Mouse (Mus musculus) CH12F3 (cell line): ENCODE measurements around the gene Nans.

Source experiments
- in situ Hi-C: fragments of 300-500 bp; cut with MboI; formaldehyde crosslinking; loops from 2 replicates; pipeline ENCODE4 v1.14.3; 2020; ENCODE audit warnings: low sequenced_read_pairs

The Nans gene

GRCm38 (mm10) chr4:46485696-46486417, 3.2 kb upstream of the Nans start:
- in situ Hi-C loops: no loop called here

- in situ Hi-C loops: no loop called here
Observed at GRCm38 (mm10) chr4:46487348-46487747, 1.7 kb upstream of the Nans start.

GRCm38 (mm10) chr4:46493071-46493470, 4.0 kb downstream of the Nans start:
- in situ Hi-C loops: no loop called here

GRCm38 (mm10) chr4:46495543-46495942, 6.5 kb downstream of the Nans start:
- in situ Hi-C loops: no loop called here

GRCm38 (mm10) chr4:46497286-46497892, 8.3 kb downstream of the Nans start:
- in situ Hi-C loops: no loop called here

- in situ Hi-C loops: no loop called here
Observed at GRCm38 (mm10) chr4:46498511-46498910, 9.5 kb downstream of the Nans start.

- in situ Hi-C loops: no loop called here
Observed at GRCm38 (mm10) chr4:46498976-46499375, 9.9 kb downstream of the Nans start.

- in situ Hi-C loops: no loop called here
Observed at GRCm38 (mm10) chr4:46502606-46503502, 13.8 kb downstream of the Nans start.

- in situ Hi-C loops: no loop called here
Observed at GRCm38 (mm10) chr4:46503881-46504280, 14.8 kb downstream of the Nans start.

GRCm38 (mm10) chr4:46505361-46506057, 16.5 kb downstream of the Nans start:
- in situ Hi-C loops: no loop called here

- in situ Hi-C loops: no loop called here
Observed at GRCm38 (mm10) chr4:46506801-46507610, 18.0 kb downstream of the Nans start.

- in situ Hi-C loops: no loop called here
Observed at GRCm38 (mm10) chr4:46507736-46508460, 18.9 kb downstream of the Nans start.

- in situ Hi-C loops: no loop called here
Observed at GRCm38 (mm10) chr4:46520491-46520890, 31.4 kb downstream of the Nans start.

GRCm38 (mm10) chr4:46521457-46521856, 32.4 kb downstream of the Nans start:
- in situ Hi-C loops: no loop called here

GRCm38 (mm10) chr4:46523324-46523723, 34.3 kb downstream of the Nans start:
- in situ Hi-C loops: no loop called here

GRCm38 (mm10) chr4:46526226-46526625, 37.2 kb downstream of the Nans start:
- in situ Hi-C loops: no loop called here

GRCm38 (mm10) chr4:46526798-46527557, 37.9 kb downstream of the Nans start:
- in situ Hi-C loops: no loop called here

- in situ Hi-C loops: no loop called here
Observed at GRCm38 (mm10) chr4:46527558-46527926, 38.5 kb downstream of the Nans start.

- in situ Hi-C loops: no loop called here
Observed at GRCm38 (mm10) chr4:46529722-46530121, 40.7 kb downstream of the Nans start.
